Comparison of ENCODE assay signal across 8 mouse cellular contexts in the genomic region with DNA sequence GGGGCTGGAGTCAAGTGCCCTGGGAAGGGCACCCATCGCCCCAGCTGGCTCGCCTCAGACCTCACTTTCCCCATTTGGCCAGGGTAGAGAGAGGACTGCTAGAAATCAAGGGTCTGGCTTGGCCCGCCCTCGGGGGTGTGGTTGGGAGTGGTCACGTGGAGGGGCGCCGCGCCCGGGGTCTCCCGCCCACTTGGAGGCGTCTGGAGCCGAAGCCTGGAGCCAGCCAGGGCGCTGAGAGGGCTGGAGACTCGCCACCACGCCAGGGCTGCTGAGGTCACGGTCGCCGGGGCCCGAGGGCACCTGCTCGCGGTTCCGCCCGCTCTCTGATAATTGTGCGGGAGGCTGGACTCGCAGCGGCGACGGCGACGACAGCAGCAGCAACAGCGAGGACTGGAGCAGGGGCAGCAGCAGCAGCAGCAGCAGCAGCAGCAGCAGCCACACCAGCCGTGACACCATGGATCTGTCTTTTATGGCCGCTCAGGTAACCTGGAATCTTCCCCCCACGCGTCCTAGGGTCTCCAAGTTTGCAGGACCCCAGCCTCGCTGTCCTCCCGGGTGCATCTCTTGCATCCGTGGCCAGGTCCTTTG. TPM values are rescaled to one million over a fixed set of nuclear protein-coding genes. Genes with fewer than 3 reads are reported as not detected.
DNase-seq lines count a peak whose midpoint lies in the region; ATAC-seq and TF ChIP-seq lines count a peak whose summit lies in the region.

A gene (plus strand): TSS at position 187 of the 588 bp plus-strand sequence.

- H3K27ac ChIP-seq in cerebellum, adult 2 months (ENCODE audit: insufficient read depth, low read length), result no peak within 1 kb of the TSS
- peak within 1 kb of the TSS; percentile 94 for H3K27ac ChIP-seq in layer of hippocampus, adult 2 months
- no peak within 1 kb of the TSS for H3K27ac ChIP-seq in liver, postnatal 0 days (ENCODE audit: low read depth)

- peaks cover 8% of the 10 kb centered on the region for H3K4me1 ChIP-seq in cerebellum, adult 2 months (ENCODE audit: control insufficient read depth, insufficient read depth, low read length)
- H3K4me1 ChIP-seq in liver, postnatal 0 days (ENCODE audit: insufficient read depth), result no peaks in the 10 kb centered on the region

- TF ChIP-seq EP300 in liver, postnatal 0 days (IDR thresholded peaks at IDR 0.05; ENCODE audit: low read depth), result no peak

- H3K4me3 ChIP-seq in cerebellum, adult 2 months (replicated peaks; ENCODE audit: insufficient read depth, low read depth, low read length), result peak within 1 kb of the TSS; percentile 41
- peak within 1 kb of the TSS; percentile 79 for H3K4me3 ChIP-seq in layer of hippocampus, adult 2 months
- peak within 1 kb of the TSS; percentile 35 for H3K4me3 ChIP-seq in liver, postnatal 0 days (ENCODE audit: low read depth, low read length)

- TF ChIP-seq POLR2A in cerebellum, adult 2 months (IDR thresholded peaks at IDR 0.05; ENCODE audit: borderline replicate concordance, insufficient read depth, low read length), result no peak

- 2% methylated on average over 38 of the region's 38 CpGs for WGBS in cerebellum, adult 2 months
- 2% methylated on average over 38 of the region's 38 CpGs for WGBS in liver, postnatal 0 days (ENCODE audit: insufficient replicate concordance)

- peak within 1 kb of the TSS; percentile 48 for H3K4me2 ChIP-seq in liver, postnatal 0 days (ENCODE audit: low read depth, low read length)

- H3K9ac ChIP-seq in liver, postnatal 0 days (replicated peaks), result no peak within 1 kb of the TSS

- H3K36me3 ChIP-seq in liver, postnatal 0 days (replicated peaks; ENCODE audit: insufficient read depth, low read length), result no peaks in the 10 kb centered on the region

- TF ChIP-seq CTCF in cerebellum, adult 2 months (IDR thresholded peaks at IDR 0.05; ENCODE audit: borderline replicate concordance, insufficient read depth, low read depth, low read length), result no peak
- no peak for TF ChIP-seq CTCF in layer of hippocampus, adult 2 months (conservative IDR thresholded peaks at IDR 0.05)
- no peak for TF ChIP-seq CTCF in liver, postnatal 0 days (IDR thresholded peaks at IDR 0.05; ENCODE audit: low read depth)

- no peak for ATAC-seq in liver, postnatal 0 days

- no peaks in the 10 kb centered on the region for H3K27me3 ChIP-seq in cerebellum, adult 2 months (ENCODE audit: control insufficient read depth, insufficient read depth, low read length)
- H3K27me3 ChIP-seq in liver, postnatal 0 days (ENCODE audit: insufficient read depth, low read length), result peaks cover 24% of the 10 kb centered on the region; the same call in 1 of the 2 replicates

- no peaks in the 10 kb centered on the region for H3K9me3 ChIP-seq in liver, postnatal 0 days (ENCODE audit: low read length)

- peak; percentile 43 for DNase-seq in ES-CJ7 (ENCODE audit: low read depth, low spot score)
- DNase-seq in cerebellum, adult 2 months, result peak; percentile 41 to 42
- DNase-seq in frontal cortex, adult 2 months (ENCODE audit: extremely low spot score in 1 of 2, low spot score in 1 of 2), result peak in 1 of 2 experiments; percentile 77
- DNase-seq in heart, postnatal 4 days, result peak; percentile 80
- DNase-seq in layer of hippocampus, adult 2 months (ENCODE audit: low spot score in 2 of 2), result peak; percentile 70 to 77
- DNase-seq in liver, postnatal 0 days, result peak; percentile 39
- peak; percentile 55 for DNase-seq in ovary, postnatal 10 days (ENCODE audit: low spot score)
- DNase-seq in B cell, adult 2 months, result no peak

RNA-seq across cellular contexts. Expression of the gene that starts here (rescaled TPM):
- 5.8 and 6.7 TPM in 2 replicates for polyA plus RNA-seq in cerebellum, adult 2 months (2012; rRNA removed)
- 66.2 and 79.3 TPM in 2 replicates for polyA plus RNA-seq in frontal cortex, adult 2 months (2012; rRNA removed)
- 1 to 10 TPM; 1.0 to 1.2 TPM for total RNA-seq in heart, postnatal 4 days (2021)
- total RNA-seq in layer of hippocampus, adult 2 months (2021), result 100 to 1,000 TPM; 115 to 116 TPM
- 0.05 TPM in 2 replicates for polyA plus RNA-seq in liver, postnatal 0 days (2015; fragmentation: Nextera tagmentation; extraction: Ambion mirVana)

Comparison
In these comparisons a context has a peak if more than half of its experiments do, and no peak if none do; other contexts are left out.
1. RNA of the gene that starts here (total RNA-seq): 115 to 116 TPM in layer of hippocampus, adult 2 months; 1.0 to 1.2 TPM in heart, postnatal 4 days; every median in the first group is over 10 times any median in the second.
2. Peak in DNase-seq, H3K4me3 ChIP-seq and H3K4me2 ChIP-seq in liver, postnatal 0 days; RNA of the gene not detected or under 1 TPM.
3. DNase-seq: peak in ES-CJ7 (single experiment), cerebellum, adult 2 months (2 of 2), heart, postnatal 4 days (single experiment), layer of hippocampus, adult 2 months (2 of 2) and ovary, postnatal 10 days (single experiment); none in B cell, adult 2 months (0 of 2).
4. Peak in every context shown above with its lines, with median percentiles within 50 percentile points of each other: H3K4me3 ChIP-seq.